Mouse (Mus musculus) R1 (cell line): ENCODE measurements around the gene Metrn.
A peak's percentile ranks its signal among the peaks of the same experiment; 100 is the strongest.

ENCODE experiments used
- DNase-seq: peaks from one replicate; pipeline ENCODE4 v3.0.0-alpha.2; 2018; ENCODE audit warnings: low read depth, low spot score

The Metrn gene

DNA sequence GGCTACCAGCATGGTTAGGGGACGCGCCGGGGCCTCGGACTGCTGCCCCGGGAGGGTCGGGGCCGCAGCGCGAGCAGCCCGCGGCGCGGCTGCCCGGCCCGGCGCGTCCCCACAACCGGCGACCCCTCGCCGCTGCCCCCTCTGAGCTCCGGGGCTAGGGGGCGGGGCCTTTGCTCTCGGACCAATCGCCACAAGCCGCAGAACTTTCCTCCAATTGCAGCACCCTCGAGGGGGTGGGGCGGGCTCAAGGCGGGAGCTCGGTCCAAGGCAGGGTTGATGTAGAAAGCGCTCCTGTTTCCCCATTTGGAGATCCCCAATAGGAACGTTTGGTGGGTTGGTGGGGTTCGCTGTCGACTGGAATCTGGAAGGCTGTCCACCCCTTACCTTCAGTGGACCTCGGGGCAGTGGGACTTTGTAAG is at the start of gene Metrn:
Gene Metrn (minus strand): TSS at position 186 of the 419 bp plus-strand sequence.
- peak; percentile 90 for DNase-seq

DNA sequence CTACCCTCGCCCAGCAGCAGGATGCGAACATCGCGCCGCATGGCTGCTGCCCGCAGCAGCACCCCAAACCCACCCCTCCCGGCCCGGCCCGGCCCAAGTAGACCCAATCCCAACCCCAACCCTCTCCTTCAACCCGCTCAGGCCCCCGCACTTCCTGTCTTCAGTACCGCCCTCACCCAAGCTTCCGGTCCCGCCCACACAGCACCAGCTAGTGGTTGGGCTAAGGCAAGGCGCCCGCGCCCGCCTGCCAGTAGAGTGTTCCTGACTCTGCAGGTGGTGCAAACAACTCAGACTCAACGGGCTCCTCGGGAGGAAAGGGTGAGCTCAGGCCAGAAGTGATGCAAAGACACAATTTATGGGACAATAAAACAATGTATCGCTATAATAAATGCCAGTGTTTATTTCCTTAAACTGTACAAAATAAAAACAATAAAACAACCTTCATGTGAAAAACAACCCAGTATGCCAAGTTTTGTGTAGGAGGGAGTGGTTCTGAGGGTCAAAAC is 47.5 kb upstream of the Metrn start, which contains the start of gene Rhot2:
Gene Rhot2 (minus strand): TSS at position 456 of the 506 bp plus-strand sequence.
- peak; percentile 96 for DNase-seq

DNA sequence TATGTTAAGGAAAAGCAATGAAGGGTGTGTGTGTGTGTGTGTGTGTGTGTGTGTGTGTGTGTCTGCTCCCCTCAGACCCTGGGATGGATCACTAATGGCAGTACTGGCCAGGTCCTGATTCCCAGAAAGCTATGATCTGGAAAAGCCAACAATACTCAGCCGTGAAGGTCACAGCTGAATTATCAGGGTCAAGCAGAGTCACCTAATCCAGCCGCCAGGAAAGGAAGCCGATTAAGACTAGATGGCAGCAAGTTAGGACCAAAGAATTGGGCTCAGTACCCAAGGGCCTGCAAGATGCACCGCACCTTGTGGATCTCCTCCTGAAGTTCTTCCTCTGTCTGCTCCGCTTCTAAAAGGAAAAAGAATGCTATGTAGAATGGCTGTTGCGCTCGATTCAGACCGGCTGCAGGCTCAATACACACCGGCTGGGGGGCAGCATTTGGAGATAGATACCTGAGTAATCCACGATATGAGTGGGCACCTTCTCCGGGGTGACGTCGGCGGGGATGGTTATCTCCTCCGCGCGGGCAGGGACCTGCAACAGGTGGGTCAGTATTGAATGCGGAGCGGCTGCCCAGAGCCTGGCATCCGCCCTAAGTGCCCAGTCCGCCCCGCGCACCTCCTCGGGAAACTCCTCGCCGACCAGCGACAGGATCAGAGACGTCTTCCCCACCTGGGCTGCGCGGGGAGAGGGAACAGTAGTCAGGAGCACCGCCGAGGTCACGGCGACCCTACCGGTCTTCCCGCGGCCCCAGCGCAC is 46.9 kb upstream of the Metrn start:
- no peak for DNase-seq

DNA sequence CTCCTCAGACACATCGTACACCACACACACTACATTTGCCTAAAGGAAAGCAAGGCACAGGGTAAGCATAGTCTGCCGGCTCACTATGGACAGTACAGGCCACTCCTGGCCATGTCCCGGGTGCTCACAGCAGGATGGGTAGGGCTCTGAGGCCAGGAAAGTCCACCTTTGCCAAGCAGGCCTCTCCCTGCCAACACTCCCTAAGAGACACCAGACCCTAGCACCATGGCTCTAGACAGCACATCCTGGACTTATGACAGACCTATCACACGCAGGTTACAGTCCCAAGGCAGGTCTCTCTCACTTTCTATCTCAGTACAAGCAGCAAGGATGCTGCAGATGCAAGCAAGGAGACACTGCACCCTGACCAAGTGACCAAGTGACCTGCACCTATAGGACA is 46.2 kb upstream of the Metrn start:
- DNase-seq = no peak

DNA sequence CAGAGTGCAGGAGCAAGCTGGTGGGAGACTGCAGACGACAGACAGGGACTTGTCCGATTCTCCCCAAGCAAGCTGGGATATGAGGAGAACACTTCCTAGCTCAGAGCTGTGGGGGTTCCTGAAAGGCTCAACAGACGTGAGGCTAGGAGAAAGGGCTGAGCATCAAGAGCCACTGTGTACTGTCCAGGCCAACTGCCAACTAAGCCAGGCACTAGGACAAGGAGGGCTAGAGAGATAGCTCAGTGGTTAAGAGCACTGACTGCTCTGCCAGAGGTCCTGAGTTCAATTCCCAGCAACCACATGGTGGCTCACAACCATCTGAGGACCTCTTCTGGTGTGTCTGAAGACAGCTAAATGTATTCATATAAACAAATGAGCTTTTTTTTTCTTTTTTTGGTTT is 45.6 kb upstream of the Metrn start:
- DNase-seq = no peak

DNA sequence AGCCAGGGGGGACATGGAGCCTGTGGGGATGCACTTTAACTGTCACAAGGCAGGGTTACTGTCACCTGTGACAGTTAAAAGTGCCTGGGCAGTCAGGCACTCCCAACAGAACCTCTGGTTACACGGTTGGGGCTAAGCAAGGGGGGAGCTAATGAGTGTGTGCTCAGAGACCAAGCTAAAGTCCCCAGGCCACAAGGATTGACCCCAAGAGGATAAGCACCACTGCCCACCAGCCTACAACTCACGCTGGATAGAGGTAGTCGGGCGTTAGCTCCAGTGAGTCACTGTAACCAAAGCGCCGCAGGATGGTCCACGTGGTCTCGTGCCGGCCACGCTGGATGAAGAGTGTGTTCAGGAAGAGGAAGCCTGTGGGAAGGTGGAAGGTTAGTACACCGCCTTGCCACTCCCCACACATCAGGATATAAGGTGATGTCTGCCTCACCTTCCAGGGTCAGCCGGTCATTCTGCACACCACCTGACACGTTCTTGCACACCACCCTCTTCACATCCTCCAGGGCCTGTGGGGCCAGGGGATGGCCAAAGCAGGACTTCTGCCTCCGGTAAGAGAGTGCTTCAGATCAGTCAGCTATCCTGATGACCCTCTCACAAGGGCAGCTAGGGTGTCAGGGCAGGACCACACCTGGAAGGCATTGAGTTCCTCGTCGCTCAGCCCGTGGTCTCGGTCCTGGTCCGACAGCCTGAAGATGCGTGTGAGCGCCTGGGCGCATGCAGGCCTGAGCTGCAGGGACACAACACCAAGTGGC is 44.4 kb upstream of the Metrn start, which contains the start of gene Gm20683:
Gene Gm20683 (minus strand): TSS at position 647 of the 764 bp plus-strand sequence.
- no peak for DNase-seq

DNA sequence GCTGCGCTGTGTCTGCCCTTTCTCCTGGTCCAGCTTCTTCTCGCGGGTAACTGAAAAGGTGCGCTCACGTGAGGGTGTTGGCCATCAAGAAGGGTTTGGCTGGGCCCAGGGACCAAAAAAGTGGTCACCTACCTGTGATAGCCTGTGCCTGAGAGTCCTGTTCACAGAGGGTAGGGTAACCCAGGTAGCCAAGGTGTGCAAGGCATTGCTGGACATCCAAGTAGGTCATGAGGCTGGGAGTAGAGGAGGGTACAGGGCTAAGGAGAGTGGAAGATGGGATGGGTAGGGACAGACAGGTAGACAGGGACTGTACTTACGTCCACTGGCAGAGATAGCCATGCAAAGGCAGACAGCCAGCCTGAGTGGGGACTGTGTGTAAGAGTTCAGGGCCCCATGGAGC is 43.6 kb upstream of the Metrn start:
- no peak for DNase-seq

DNA sequence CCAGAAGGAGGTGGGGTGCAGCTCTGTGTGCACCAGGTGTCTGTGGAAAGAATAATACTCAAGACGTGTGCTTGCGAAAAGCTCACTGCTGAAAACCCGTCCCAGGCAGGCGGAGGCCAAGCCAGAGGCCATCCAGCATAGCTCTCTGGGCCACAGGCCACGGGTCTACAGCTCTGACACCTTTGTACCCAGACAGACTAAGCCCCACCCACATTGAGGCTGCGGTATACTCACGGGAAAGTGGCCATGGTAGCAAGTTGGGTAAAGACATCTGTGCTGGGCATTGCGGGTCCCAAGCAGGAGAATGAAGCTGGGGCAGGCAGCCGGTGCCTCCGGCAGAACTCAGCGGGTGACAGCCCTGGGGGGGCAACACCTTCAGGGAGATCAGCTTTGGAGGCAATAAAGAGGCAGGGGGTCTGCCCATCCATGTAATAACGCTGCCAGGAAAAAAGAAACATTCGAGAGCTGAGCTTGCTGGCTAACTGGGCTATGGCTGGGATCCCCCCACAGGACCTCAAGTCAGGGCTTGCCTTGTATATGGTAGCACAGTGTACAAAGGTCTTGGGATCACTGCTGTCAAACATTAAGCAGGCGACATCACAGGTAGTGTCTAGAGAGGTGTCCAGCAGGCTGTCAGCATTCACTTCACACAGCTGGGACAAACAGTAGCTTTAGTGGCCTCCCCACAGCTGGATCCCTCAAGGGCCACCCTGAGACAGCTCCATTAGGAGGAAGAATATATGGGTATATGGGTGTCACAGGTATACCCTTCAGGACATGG is 42.7 kb upstream of the Metrn start:
- no peak for DNase-seq

DNA sequence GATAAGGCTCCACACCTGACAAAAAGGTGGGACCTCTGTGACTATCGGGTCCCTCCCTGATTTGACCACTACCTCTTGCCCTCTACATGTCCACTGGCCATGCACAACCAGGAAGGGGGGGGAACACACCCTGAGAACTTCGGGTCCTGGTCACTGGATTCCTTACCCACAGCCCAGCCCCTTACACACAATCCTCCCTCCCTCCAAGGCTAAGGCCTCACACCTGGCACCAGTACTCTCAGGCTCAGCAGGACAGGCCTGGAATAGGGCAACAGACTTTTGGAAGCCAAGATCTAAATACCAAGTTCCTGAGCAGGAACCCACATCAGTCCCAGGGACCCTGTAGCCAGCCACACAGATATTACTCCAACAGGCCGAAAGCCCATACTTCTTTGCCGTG is 42.0 kb upstream of the Metrn start:
- no peak for DNase-seq

DNA sequence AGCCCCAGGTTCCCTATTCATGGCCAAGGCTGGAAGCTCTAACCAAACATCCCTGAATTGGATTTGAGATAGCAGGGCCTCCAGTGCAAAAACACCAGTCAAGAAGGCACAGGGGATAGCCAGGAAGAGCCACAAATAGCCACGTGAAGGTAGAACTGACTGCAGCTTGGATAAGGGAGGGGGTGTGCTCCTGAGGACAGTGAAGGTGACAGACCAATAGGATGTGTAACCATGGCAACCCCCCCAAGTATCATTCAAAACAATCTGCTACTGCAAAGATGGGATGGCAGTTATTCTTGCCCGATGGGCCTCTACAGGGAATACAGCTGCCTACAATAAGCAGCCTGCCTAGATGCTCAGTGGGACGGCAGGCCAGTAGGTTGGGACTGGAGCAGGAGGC is 40.6 kb upstream of the Metrn start:
- DNase-seq = peak; percentile 48

DNA sequence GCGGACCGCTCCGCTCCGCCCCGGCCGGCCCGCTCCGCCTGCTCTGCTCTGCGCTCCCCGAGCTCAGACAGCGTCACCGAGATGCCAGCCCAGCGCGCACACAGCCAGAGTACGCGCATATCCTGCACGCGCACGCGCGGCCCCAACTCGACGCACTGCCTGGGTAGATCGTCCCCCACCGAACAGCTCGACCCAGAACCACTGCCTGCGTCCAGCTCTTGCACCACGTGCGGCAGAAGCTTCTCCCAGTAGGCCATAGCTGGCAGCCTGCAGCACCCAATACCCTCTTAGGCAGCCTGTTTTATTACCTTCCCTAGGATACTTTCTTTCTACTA is 40.1 kb upstream of the Metrn start, which contains the start of gene Rhbdl1:
Gene Rhbdl1 (minus strand): TSS at position 220 of the 335 bp plus-strand sequence.
- DNase-seq = peak; percentile 61

DNA sequence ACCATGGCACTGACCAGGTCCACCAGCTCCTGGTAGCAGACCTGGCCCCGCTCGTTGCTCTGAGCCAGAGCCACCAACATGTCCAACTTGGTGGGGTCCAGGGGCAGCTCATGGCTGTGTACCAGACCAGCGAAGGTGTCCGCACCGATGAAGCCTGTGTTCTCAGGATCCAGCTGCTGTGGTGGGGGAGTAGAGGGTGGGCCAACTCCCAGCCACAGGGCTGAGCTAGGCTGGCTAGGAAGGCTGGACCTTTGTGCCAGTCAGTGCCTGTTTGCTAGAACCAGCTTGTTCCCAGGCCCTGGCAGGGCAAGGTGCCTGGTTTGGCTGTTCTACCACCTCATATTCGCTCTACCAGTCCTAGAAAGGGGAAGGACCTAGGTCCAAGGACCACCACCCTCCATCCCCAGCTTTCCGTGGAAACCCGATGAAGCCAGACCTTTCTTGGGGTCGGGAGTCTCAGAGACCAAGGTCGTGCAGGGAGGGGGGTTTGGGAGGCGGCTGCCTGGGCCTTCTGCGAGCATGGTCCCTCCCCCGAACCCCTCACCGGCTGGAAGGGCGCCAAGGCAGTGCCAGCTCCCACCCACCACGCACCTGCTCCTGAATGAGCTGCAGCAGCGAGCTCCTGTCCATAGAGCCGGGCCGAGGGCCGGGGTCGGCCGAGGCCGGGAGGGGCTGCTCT is 39.6 kb upstream of the Metrn start:
- DNase-seq = no peak

DNA sequence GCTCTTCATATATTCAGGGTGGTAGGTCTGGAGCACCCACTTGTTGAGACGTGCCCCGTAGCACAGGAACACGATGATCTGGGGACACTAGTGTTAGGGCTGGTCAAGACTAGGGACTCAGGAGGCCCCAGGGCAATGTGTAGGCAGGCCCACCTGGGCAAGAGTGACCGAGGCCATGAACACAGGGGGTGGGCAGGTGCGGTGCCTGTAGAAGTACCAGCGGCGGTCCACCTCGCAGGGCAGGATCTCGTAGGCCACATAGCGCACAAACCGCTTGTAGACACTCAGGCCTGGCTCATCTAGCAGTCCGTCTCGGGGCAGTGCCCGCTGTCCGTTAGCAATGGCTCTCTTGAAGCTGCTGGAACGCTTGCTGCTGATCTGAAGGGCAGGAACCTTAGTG is 38.9 kb upstream of the Metrn start:
- DNase-seq = no peak

DNA sequence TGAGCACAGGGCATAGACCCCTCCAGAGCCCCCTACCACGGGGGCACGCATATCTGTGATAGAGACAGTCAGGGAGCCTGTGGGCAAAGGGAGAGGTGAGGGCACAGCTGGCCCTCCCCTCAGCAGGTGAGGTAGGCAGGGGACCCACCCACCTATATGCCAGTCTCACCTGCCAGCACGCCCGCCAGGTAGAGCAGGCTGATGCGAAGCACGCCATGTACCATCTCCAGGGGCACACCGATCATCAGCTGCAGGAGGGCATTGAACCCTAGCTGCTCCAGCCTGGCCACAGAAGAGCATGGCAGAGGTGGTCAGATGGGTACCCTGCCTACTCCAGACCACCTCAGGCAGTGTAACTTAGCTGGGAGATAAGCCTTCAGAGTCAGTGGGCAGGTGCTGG is 38.4 kb upstream of the Metrn start:
- DNase-seq = no peak

DNA sequence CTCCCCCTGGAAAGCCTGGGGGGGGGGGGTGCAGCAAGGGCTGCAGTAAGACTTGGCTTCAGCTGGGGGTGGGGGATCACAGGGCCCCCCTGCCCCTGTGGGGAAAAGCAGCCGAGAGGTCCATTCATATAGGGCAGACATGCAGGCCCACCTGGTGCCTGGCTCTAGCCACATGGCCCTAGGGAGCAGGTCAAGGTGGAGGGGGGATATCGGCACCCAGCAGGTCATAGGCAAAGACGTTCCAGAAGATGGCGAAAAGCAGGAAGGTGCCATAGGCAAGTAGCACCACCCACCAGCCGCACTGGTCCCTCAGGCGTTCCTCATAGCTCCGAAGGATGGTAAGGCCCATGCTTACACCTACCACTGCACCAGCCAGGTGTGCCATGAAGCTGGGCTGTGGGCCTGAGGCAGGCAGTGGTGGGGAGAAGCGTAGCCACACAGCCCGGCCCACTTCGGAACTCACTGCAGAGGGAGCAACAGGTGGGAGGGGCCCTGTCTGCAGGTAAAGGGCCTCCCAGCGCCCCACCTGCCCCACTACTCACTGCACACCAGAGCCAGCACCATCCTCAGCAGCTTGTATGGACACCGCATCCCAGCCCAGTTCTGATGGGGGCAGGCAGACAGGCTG is 37.8 kb upstream of the Metrn start:
- no peak for DNase-seq

DNA sequence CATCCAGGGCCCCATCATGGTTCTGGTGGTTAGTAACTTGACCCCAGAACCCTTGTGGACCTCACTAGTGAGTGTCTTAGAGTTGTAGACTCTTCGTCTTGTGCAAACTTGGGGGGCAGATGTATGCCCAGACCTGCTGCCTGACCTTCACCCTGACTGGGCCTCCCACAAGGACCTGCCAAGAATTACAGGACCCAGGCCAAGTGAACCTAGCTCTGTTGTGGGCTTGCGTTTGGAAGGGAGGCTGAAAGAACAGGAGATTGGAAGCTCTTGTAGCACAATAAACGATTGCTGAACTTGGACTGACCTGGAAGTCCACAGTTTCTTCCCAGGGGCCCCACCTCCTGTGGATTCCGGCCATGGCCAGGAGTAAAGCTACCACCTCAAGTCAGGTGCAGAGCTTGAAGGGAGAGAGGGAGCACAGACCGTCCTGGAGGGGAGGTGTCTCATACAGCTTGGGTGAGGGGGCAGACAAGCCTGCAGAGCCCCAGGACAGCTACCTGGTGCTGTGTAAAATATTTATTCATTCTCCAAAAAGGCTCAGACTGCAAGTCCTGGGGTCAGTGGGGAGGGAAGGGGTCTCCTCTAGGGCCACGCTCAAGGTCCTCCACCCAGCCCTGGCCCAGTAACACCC is 37.1 kb upstream of the Metrn start:
- no peak for DNase-seq

DNA sequence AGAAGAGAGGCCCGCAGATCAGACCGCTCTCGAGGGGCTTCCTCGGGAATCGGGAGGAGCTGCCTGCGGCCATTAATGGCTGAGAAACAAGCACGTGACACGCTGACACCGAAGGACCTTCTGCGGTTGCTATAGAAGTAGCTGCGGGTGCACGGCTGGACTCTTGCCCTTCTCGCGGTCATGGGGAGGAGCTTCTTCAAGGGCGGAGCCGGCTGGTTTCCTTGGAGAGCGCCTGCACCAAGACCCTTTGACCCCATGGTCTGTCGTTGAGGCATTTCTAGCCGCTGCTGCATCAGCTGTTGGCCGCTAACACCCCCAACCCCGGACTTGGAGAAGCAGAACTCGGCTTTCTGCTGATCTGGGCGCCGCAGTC is 36.3 kb upstream of the Metrn start, which contains the start of gene Stub1:
Gene Stub1 (minus strand): TSS at position 114 of the 373 bp plus-strand sequence.
- DNase-seq = peak; percentile 93

DNA sequence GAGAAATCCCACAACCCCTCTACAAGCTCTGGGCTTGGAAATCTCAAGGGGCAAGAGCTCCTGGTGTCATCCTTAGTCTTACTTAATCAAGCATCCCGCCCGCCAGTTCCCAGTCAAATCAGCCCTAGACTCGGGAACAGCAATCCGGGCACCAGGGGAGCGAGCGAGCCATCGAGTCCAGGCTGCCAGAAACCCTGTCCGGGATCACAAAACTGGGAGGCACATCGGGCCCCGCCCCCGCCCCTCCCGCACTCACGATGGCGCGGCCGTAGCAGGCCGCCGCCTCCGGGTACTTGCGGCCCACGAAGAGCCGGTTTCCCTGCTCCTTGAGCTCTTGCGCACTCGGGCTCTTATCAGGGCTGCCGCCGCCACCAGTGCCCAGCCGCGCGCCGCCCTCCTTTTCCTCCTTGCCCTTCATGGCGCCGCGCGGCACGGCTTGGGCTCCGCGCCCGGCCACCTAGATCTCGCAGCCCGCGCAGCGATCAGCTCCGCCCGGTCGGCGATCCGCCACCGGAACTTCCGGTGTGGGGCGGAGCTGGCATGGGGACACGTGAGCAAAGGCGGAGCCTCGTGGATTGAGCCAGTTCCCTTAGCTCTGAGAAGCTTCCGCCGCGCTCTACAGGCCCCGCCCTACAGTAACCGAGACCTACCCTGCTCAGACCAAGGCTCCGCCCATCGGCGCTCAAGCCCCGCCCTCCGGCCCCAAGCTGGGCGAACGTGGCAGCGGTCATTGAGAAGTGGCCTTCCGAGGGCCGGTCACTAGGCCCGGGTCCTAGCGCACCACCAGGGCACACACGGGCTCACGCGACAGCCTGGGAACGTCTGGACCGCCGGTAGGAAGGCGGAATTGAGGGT is 35.7 kb upstream of the Metrn start:
- DNase-seq = peak; percentile 99
